Mouse (Mus musculus): ENCODE results near the gene Il2rb.

Il2rb gene

DNA sequence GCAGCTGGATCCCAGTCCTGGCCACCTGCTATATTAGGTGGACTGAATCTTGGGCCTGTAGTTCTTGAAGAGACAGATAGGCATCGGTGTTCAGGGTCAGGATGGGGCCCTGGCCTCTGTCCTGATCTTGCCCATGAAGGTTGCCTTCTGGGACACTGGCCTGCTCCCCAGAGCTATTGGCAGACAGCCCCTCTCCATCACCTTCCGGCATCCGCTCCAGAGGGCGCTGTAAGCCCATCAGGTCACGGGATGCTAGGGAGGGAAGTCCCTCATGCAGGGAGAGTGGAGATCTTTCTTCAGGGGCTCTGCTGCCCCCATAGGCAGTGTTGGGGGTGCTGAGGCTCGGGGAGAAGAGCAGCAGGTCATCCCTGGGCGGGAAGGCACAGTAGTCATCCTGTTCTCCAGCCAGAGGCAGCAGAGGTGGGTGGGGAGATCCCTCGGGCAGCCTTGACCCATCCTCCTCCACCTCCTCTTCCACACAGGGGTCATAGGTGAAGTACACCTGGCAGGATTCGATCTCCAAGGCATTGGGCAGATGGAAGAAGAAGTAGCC is 13.5 kb downstream of the Il2rb start:
- DNase-seq (ENCODE audit: low spot score), result no peak

DNA sequence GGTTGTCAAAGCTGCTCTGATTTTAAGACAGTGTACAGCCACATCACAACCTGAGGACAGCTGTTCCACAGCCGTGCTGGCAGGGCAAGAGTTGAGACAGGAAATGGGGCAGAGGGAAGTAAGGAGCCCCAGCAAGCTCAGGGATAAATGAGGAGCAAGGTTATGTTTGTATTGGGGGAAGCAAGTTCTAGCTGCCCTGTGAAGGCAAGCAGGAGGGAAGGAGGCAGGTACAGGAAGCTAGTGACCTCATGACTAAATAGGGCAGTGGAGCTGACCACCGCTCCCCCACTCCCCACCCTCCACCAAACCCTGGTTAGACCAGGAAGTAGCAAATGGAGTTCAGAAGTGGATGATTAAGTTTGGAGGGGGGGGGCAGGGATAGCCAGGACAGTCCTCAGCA is 14.1 kb downstream of the Il2rb start:
- DNase-seq (ENCODE audit: low spot score), result peak; percentile 29

DNA sequence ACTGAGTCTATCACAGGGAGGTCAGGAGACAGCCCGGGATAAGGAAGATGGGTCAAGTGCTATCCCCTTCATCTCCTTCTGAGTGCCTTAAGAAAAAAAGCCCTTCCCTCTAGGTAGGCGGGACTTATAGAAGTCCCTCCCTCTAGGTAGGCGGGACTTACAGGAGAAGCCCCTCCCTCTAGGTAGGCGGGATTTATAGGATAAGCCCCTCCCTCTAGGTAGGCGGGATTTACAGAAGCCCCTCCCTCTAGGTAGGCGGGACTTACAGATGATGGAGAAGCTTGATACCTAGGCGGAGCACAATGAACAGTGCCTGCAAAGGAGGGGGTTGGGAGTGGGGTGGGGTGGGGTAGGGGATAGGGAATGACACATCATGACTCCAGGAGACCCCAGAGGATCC is 15.0 kb downstream of the Il2rb start:
- no peak for DNase-seq (ENCODE audit: low spot score)

DNA sequence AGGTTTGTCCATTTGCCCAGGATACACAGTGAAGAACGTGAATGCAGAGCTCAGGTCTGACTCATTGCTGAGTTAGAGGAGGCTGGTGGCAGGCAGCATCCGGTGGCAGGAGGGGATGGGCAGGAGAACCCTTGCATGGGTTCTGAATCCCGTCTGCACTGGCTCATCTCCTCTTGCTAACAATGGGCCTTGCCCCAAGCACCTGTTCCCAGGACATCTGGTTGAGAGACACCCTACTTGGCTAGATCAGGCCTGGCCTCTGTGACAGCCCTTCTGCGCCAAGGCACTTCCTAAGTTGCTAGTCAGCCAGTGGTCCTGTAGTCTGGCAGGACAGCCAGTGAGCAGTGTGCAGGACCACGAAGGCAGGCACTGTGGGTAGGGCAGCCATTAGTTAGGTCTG is 15.6 kb downstream of the Il2rb start:
- peak; percentile 16 for DNase-seq (ENCODE audit: low spot score)

DNA sequence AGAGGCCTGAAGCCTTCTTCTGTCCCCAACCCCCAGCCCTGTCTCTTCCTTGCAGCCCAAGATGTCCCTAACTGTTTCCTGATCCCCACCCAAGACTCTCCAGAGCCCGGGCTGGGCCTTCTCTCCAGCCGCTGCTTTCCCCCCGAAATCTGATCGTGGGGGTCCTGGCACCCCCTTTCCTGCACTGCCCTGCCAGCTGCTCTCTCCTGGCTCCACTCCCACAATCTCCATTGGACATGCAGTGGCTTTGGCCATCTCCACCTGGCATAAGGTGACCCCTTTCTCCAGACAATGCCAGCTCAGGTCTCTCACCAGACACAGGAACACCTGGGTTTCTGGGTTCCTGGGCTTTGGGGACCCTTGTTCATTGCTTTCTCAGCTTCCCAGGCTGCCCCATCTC is 17.0 kb downstream of the Il2rb start:
- no peak for DNase-seq (ENCODE audit: low spot score)

DNA sequence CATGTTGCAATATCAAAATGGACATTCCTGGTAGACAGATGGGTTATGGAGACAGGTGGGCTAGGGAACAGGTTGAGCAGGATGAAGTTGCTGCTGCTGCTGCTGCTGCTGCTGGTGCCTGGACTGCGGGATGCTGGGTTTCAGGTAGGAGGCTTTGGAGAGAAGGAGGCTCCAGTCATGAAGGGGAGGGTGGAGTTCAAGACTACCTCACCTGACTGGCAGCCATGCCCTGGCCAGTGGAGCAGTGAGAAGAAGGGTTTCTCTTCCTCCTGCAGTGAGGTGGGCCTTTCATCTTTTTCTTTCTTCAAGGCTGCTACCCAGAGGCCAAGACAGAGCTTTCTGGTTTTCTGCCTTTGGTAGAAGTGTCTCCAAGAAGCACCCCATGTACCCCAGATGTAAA is 18.2 kb downstream of the Il2rb start:
- DNase-seq (ENCODE audit: low spot score), result no peak

DNA sequence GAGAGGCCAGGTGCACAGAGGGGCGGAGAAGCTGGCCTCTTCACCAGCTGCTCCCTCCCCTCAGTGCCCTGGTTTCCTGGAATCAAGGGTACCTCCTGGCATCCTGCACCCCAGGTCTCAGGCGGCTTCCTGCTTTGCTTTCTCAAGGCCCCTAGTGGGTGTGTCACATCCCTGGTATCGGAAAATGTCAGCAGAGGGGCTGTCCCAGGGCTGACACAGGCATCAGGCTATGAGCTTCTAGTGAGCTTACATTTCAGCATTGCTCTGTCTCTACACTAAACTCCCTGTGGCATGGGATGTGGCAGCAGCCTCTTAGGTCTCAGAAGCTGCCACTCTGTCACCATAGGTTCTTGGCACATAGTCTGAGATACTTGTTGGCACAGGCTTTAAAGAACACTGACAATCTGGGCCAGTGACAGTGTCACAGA is 19.5 kb downstream of the Il2rb start:
- DNase-seq (ENCODE audit: low spot score), result no peak

DNA sequence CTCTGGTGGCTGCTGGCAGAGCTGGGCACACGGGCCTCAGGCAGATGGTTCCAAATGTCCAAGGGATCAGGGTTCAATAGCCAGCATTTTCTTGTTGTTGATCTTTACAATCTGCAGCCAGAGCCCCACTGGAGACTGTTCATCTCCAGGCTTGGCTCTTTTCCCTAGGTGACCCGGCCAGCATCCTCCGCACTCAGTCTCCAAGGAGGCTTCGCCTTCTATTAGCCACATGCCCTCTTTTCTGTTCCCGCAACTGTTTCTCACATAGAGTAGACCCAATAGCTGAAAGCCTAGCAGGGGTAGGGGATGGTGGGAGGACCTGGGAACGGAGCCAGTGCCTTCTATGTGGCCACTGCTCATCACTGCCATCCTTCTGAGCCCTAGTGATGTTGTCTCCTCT is 21.6 kb downstream of the Il2rb start:
- DNase-seq (ENCODE audit: low spot score), result no peak

DNA sequence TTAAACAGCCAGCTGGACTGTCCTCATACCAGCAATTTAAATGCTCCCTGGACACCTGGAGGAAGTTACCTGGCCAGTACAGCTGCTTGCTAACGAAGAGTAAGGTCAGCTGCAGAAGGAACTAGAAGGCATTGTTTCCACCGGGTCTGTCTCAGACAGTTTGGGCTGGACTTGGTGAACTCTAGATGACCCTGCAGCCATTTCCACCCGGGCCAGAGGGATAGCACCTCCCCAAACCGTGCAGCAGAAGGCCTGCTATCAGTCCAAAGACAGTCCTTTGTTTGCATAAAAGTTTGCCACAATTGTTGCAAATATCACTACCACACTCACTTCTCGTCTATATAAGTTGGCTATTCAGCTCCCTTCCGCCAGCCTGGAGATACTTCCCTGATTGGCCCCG is 23.2 kb downstream of the Il2rb start:
- DNase-seq (ENCODE audit: low spot score), result no peak

DNA sequence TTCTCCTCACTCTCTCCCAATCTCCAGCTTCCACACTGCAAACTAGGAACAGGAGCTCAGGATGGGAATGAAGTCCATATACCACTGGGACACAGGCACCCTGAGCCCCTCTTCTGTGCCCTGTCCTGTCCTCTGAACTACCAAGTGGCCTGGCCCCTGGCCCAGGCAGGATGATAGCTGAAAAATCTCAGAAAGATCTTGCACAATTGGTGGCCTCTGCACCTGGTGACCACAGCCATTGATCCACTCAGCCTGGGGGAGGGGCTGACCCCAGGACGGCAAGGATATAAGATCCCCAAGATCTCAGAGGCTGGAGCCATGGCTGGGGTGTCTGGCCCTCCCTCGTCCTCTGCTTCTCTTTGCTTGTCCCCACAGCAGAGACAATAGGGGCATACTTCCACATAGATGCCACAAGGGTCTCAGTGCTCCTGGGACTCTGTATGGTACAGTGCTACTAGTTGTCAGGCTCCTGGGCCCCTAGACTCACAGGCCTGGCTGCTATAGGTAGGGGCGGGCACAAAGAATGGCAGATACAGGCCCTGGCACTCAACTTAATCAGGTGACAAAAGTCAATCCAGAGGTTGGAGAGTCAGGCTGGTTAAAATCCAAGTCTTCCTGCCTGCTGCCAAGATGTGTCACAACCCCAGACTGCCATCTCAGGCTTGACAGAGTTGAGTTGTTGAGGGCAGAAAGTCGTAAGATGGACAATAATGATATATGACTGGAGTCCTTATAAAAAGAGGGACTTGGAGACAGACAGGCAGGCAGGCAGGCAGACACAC is 24.4 kb downstream of the Il2rb start:
- DNase-seq (ENCODE audit: low spot score), result no peak

DNA sequence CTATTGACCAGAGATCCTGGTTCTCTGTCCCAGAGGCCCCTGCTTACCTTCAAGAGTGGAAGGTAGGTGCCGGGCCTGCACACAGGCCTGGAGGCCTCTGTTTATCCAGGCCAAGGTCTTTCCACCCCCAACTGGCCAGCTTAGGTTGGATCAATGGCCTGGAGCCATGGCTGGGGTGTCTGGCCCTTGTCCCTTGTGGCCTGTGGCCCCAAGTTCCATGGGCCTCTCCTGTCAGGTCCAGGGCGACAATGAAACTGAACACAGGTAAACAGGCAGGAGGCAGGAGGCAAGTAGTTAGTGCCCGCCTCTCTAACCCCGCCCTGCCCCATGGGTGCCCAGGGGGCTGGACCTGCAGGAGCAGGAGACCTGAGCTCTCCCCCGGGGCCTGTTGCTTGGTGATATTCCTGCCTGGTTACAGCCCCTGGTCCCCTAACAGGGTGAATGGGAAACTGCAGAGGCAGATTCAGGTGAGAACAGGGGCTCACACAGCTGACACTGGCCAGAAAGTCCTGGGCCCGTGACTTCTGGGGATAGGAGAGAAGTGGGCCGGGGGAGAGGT is 26.6 kb downstream of the Il2rb start, which contains the start of gene Tmprss6:
TSS of gene Tmprss6 (minus strand) at position 256 of the 559 bp plus-strand sequence.
- no peak for DNase-seq (ENCODE audit: low spot score)

DNA sequence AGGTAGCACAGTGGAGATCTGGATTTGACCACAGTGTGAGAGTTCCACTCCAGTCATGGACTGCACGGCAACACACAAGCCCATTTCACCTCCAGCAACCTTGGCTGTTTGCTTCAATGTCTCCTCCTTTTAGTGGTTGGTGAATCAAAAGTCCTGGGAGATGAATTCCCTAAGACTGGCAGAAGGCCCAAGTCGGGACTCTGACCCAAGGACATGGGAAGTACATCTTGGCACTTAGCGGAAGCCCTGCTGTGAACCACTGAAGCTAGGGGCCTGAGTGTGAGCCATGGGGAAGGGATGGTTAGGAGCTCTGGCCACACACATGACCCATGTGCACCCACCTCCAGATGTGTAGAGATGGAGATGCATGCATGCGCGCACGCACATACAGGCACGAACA is 27.5 kb downstream of the Il2rb start:
- DNase-seq (ENCODE audit: low spot score), result no peak

DNA sequence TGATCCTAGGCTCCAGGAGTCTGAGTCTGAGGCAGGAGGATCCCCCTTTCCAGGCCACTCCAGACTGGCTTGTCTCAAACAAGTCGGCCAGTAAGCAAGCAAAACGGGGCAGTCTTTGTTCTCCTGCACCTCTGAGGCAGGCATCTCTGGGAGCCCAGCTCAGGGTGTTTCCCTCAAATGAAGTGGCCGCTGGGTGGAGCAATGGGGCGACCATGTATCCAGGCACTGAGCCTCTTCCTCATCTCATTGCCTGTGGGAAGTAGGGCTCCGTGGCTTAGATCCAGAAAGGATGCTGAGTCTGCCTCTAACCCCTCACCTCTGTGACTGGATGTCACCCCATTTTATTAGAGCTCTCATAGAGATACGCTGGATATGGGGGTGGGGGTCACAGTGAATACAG is 28.3 kb downstream of the Il2rb start:
- no peak for DNase-seq (ENCODE audit: low spot score)

DNA sequence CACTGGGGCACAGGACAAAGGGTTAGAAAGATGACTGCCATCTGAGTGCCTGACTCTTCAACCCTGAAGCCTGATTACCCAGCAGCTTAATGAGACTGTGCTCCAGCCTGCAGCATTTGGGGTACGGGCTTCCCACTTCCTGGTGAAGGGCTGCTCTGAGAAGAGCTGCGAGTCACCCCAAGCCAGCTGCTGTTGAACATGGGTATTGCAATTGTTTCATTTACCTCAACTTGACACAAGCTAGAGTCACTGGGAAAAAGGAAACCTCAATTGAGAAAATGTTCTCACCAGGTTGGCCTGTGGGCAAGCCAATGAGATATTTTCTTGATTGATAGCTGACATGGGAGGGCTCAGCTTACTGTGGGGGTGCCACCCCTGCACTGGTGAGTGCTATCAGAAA is 32.1 kb downstream of the Il2rb start:
- no peak for DNase-seq (ENCODE audit: low spot score)

DNA sequence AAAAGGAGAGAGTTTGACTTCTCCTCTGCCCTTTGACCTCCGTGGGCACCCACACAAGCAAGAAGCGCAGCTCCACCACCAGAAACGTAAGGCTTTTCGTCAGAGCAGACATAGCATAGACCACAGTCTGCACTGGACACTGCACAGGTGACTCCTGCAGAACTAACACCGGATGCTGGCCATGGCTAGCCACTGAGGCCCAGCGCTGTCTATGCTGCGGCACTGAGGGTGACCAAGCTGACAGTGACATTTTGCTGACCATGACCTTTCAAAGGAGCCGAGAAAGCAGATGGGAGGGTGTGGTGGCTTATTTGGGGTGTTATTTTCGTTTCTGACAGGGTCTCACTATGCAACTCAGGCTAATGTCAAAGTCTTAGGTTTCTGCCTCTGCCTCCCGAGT is 37.9 kb downstream of the Il2rb start:
- no peak for DNase-seq (ENCODE audit: low spot score)

DNA sequence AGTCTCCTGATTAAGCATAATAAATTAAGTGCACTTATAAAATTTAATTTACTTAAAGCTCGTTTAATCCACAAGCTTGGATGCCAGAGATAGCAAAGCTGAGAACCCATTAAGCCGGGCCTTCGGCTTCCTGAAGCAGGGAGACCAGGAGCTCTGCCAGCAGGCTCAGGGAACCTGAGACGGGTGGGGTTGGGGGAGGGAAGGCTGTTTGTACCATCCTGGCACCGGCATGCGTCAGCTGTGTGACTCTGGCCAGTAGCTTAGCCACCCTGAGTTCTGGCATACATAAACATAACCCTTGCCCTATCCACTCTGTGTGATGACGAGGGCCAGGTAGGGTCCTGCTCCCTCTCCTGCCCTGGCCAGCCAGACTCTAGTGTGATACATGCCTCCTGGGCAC is 39.0 kb downstream of the Il2rb start:
- no peak for DNase-seq (ENCODE audit: low spot score)

DNA sequence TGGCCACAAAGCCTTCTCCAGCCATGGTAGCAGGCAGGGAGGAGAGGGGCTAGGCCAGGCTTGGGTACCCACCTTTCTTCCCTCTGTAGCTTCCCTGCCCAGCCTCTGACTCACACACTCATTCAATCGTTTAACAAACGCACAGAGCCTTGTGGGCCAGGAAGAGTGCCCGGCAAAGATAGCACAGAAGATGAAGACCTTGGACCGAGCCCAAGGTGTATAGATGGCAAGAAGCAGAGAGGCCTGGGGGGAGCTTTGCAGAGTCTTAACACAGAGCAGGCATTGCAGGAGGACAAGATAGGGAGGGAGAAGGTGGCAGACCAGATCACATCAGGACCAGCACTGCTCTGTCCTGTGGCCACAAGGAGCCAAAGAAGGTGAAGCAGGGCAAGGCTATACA is 39.9 kb downstream of the Il2rb start:
- DNase-seq (ENCODE audit: low spot score), result no peak

DNA sequence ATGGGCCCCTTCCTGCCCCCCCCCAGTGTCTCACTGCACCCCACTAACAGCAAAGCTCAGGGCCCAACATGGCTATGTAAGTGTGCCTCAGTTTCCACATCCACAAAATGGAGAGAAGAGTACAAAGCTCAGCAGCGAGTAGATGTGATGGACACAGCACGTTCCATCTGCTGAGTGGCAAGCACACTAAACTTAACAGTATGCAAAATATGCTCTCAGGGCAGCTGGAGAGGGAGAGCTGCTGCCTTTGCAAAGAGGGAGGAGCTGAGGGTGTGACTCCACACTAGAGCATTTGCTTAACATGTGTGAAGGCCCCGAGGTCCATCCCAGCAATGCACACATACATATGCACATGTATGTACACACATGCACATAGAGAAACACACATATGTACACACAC is 42.1 kb downstream of the Il2rb start:
- no peak for DNase-seq (ENCODE audit: low spot score)

DNA sequence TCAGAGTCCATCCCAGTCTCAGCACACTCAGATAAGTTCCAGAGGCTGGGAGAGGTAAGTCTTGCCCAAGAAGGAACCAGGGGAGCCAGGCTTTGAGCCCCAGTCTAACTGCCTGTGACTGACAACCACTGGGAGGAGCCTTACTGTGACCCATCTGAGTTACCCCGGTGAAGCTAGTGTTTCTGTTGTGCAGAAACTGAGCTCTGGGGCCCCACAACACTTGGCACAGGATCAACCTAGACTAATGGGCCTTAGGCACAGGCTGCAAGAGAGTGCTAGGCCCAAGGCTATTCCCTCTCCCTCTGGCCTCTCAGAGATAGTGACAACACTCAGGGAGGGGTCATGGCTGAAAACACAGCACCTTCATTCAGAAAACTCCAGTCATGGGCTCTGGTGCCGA is 43.9 kb downstream of the Il2rb start:
- DNase-seq (ENCODE audit: low spot score), result no peak

DNA sequence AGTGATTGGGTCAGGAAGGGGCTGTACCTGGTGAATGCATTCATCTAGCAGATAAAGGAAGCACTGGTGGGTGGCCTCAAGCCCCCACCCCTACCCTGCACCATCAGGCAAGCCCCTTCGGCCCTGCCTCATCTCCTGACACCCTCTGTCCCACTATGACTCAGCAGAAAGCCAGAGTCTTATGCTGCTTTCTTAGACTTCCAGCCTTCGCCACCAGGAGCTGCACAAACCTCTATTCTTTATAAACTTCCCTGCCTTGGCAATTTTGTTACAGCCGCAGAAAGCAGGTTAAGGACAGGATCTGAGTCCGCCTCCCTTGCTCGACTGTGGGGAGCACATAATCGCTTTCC is 44.7 kb downstream of the Il2rb start:
- no peak for DNase-seq (ENCODE audit: low spot score)

DNA sequence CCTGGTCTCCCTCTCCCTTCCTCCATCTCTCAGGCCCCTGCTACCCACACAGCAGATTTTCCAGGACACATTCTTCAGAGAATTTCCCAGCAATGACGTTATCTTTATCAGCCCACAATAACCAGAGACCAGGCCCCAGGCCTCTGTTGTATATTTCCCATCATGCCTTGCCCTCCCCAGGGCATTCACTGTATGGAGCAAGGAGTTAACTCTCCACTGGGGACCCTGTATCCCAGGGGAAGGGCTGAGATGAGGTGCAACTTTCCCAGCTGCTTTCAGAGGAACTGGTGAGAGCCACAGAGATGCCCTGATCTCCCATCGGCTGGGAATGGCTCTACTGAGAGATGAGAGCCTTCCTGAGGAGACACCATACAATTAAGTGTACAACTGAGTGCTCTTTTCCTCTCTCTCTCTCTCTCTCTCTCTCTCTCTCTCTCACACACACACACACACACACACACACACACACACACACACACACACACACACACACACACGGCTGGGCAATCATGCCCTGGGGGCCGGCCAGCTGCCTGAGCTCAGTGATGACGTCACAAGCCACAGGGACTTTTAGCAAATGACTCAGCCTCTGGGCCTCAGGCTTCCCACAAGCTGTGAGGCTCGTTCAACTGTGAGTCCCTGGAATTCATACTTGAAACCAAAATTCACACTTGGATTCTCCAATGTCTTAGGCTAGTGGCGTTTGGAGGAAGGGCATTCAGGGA is 45.2 kb downstream of the Il2rb start:
- peak; percentile 56 for DNase-seq (ENCODE audit: low spot score)

DNA sequence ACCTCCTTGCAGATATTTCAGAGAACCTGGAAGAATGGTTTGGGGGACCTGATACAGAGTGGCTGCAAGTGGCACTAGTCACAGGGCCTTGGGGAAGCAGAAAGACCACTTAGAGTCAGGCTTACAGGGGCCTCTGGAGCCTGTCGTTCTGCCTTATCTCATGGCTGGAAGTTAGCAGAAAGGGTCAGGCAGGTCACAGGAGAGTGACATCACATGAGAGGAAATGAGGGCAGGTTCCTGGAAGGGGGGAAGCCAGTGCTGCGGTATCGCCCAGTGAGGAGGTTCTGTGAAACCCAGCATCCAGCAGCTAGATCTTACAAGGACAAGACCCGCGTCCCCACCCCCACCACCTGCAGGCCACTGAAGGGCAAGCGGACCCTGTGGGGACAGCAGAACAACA is 45.9 kb downstream of the Il2rb start:
- no peak for DNase-seq (ENCODE audit: low spot score)
